In genomic region chr3:110129607-110130006, GRCm38 (mm10) we compare ENCODE assay signal across 13 mouse cellular contexts. TPM values are rescaled to one million over a fixed set of nuclear protein-coding genes. Genes with fewer than 3 reads are reported as not detected.
DNase-seq lines count a peak whose midpoint lies in the region; ATAC-seq and TF ChIP-seq lines count a peak whose summit lies in the region.
"Had no signal": no experiment of that assay in that cellular context is flagged by ENCODE, and none has a peak within 500 bp of the region (broad histone marks: within the 10 kb centered on the region; RNA-seq: fewer than 3 reads in every experiment).

No protein-coding gene starts in this region.

- H3K4me3 ChIP-seq in lung, postnatal 0 days (ENCODE audit: low read depth, low read length): no peak overlapping the region
- no peak overlapping the region for H3K4me3 ChIP-seq in lung, adult 2 months (replicated peaks; ENCODE audit: extremely low read depth, low read depth, low read length)
- H3K4me3 ChIP-seq: heart, embryonic 12.5 days; liver, embryonic 15.5 days; neural tube, embryonic 13.5 days had no signal

- no peak overlapping the region for H3K27ac ChIP-seq in lung, postnatal 0 days (ENCODE audit: low read length)
- H3K27ac ChIP-seq: hindbrain, embryonic 14.5 days; liver, embryonic 15.5 days; neural tube, embryonic 13.5 days had no signal

- no peaks in the 10 kb centered on the region for H3K9me3 ChIP-seq in lung, postnatal 0 days (ENCODE audit: low read length)
- H3K9me3 ChIP-seq: heart, embryonic 12.5 days; liver, embryonic 15.5 days; neural tube, embryonic 13.5 days had no signal

- H3K27me3 ChIP-seq in lung, postnatal 0 days (replicated peaks; ENCODE audit: insufficient read depth, low read length): no peaks in the 10 kb centered on the region
- H3K27me3 ChIP-seq: heart, embryonic 12.5 days; liver, embryonic 15.5 days; neural tube, embryonic 13.5 days had no signal

- TF ChIP-seq CTCF in lung, postnatal 0 days (IDR thresholded peaks at IDR 0.05): peak; percentile 55
- no peak for TF ChIP-seq CTCF in lung, adult 2 months (IDR thresholded peaks at IDR 0.05; ENCODE audit: insufficient read depth, low read length)

- no peaks in the 10 kb centered on the region for H3K36me3 ChIP-seq in lung, postnatal 0 days (ENCODE audit: insufficient read depth, low read length)
- H3K36me3 ChIP-seq: heart, embryonic 12.5 days; liver, embryonic 15.5 days; neural tube, embryonic 13.5 days had no signal

- no peak overlapping the region for H3K4me2 ChIP-seq in lung, postnatal 0 days (replicated peaks; ENCODE audit: low read depth, low read length)
- H3K4me2 ChIP-seq: heart, embryonic 12.5 days; hindbrain, embryonic 14.5 days; liver, embryonic 15.5 days; neural tube, embryonic 13.5 days had no signal

- H3K9ac ChIP-seq in lung, postnatal 0 days (replicated peaks; ENCODE audit: low read depth): no peak overlapping the region
- H3K9ac ChIP-seq: heart, embryonic 12.5 days; hindbrain, embryonic 14.5 days; liver, embryonic 15.5 days; neural tube, embryonic 13.5 days had no signal

- 65% methylated on average over 6 of the region's 6 CpGs for WGBS in lung, postnatal 0 days
- 63% methylated on average over 6 of the region's 6 CpGs for WGBS in lung, adult 2 months

- no peaks in the 10 kb centered on the region for H3K4me1 ChIP-seq in lung, postnatal 0 days (ENCODE audit: insufficient read depth, low read depth, low read length)
- H3K4me1 ChIP-seq in lung, adult 2 months (ENCODE audit: control insufficient read depth, insufficient read depth, low read length): no peaks in the 10 kb centered on the region
- H3K4me1 ChIP-seq: heart, embryonic 12.5 days; liver, embryonic 15.5 days had no signal

- ATAC-seq in lung, postnatal 0 days: no peak

- peak; percentile 8 for DNase-seq in heart, postnatal 4 days
- no peak for DNase-seq in heart, adult 11 months
- DNase-seq in lung, postnatal 0 days (ENCODE audit: low spot score): no peak
- DNase-seq in lung, adult 2 months: no peak
- DNase-seq in ES-CJ7 (ENCODE audit: low read depth, low spot score): peak; percentile 60
- peak; percentile 36 for DNase-seq in embryo, embryonic 10.5 days (ENCODE audit: low spot score)
- DNase-seq in right cerebral cortex, postnatal 10 days (ENCODE audit: low spot score in 2 of 2): no peak
- no peak for DNase-seq in adrenal gland, adult 2 months
- DNase-seq: midbrain, embryonic 14.5 days had no signal

- TF ChIP-seq EP300 in lung, postnatal 0 days (IDR thresholded peaks at IDR 0.05): no peak

- TF ChIP-seq POLR2A in lung, adult 2 months (IDR thresholded peaks at IDR 0.05; ENCODE audit: borderline replicate concordance, extremely low read depth, low read depth, low read length): no peak

RNA-seq across cellular contexts. Expression of gene Ntng1, which starts 14.2 kb away (rescaled TPM):
- total RNA-seq in heart, postnatal 4 days (2021): under 1 TPM; 0.17 to 0.20 TPM
- polyA plus RNA-seq in lung, postnatal 0 days (2015; fragmentation: Nextera tagmentation; extraction: Ambion mirVana): 0.68 and 0.79 TPM in 2 replicates
- polyA plus RNA-seq in lung, adult 2 months (2012; rRNA removed): 0.02 and 0.58 TPM in 2 replicates
- total RNA-seq in adrenal gland, adult 2 months (2021): 1 to 10 TPM; 2.0 to 2.7 TPM
- polyA plus RNA-seq in adrenal gland, adult 2 months (2012; rRNA removed): 0.66 and 0.99 TPM in 2 replicates

Comparison
In these comparisons a context has a peak if more than half of its experiments do, and no peak if none do; other contexts are left out.
1. DNase-seq: peak in heart, postnatal 4 days (single experiment), ES-CJ7 (single experiment) and embryo, embryonic 10.5 days (single experiment); none in heart, adult 11 months (single experiment), lung, postnatal 0 days (single experiment), lung, adult 2 months (single experiment), right cerebral cortex, postnatal 10 days (0 of 2) and adrenal gland, adult 2 months (single experiment).